Mouse (Mus musculus): ENCODE measurements around the gene Klc2. TPM values are rescaled to one million over a fixed set of nuclear protein-coding genes. Genes with fewer than 3 reads are reported as not detected.

Klc2 gene
- total and polyA plus RNA-seq, 3 experiments: 7.3 to 30.3 TPM; not detected in 1

DNA sequence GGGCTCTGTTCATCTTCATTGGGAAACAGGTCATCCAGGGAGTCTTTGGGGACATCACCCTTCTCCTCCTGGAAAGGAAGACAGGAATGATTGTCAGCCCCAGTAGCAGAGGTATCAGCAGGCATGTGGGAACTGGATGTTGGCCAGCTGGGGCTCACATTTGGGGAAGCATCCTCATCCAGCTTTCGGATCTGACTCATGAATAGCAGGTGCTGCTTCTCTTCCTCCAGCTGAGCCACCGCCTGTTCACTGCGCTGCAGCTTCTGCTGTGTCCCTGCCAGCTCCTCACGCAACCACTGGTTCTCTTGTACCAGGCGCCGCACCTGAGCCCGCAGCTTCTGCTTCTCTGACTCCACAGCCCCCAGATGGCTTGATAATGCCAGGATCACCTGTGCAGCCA, 4.6 kb downstream of the Klc2 start:
- H3K36me3 ChIP-seq (ENCODE audit: control insufficient read depth in 1 of 2, insufficient read depth in 2 of 2, low read length in 2 of 2): no peaks in the 10 kb centered on the region
- peaks cover 0 to 3% of the 10 kb centered on the region in 2 experiments; a peak in 1 of 4 replicates for H3K4me1 ChIP-seq (ENCODE audit: control insufficient read depth in 1 of 2, insufficient read depth in 2 of 2, low read length in 2 of 2)
- H3K27ac ChIP-seq (ENCODE audit: control insufficient read depth, low read depth, low read length): no peak overlapping the region
- no peaks in the 10 kb centered on the region for H3K27me3 ChIP-seq (ENCODE audit: control insufficient read depth in 1 of 2, insufficient read depth in 2 of 2, low read length in 2 of 2)
- no peak overlapping the region for H3K9ac ChIP-seq (ENCODE audit: control insufficient read depth, low read depth, low read length, poor library complexity, severe bottlenecking)
- H3K9me3 ChIP-seq (replicated peaks; ENCODE audit: insufficient read depth, low read length): no peaks in the 10 kb centered on the region
- no peak for DNase-seq (ENCODE audit: low read depth, low spot score)
- H3K4me3 ChIP-seq (ENCODE audit: control insufficient read depth in 1 of 2, insufficient read depth in 1 of 2, low read depth in 2 of 2, low read length in 2 of 2): no peak overlapping the region
- peaks cover 5% of the 10 kb centered on the region; the same call in 1 of the 2 replicates for H3K79me2 ChIP-seq (ENCODE audit: control insufficient read depth, insufficient read depth, low read length, poor library complexity)
- TF ChIP-seq RAD21 (IDR thresholded peaks at IDR 0.05; ENCODE audit: low read depth, low read length) (no peak), ZNF384 (IDR thresholded peaks at IDR 0.05; ENCODE audit: low read depth, low read length) (no peak), ELF1 (IDR thresholded peaks at IDR 0.05; ENCODE audit: low read depth, low read length) (no peak), GABPA (IDR thresholded peaks at IDR 0.05; ENCODE audit: low read depth, low read length) (no peak), MEF2A (IDR thresholded peaks at IDR 0.05; ENCODE audit: extremely low read depth, insufficient replicate concordance, low read depth, low read length, poor library complexity, severe bottlenecking) (no peak), USF2 (IDR thresholded peaks at IDR 0.05; ENCODE audit: borderline replicate concordance in 1 of 2, insufficient read depth in 1 of 2, low read depth in 1 of 2, low read length in 2 of 2) (no peak), JUND (IDR thresholded peaks at IDR 0.05; ENCODE audit: low read depth, low read length) (no peak), EP300 (IDR thresholded peaks at IDR 0.05; ENCODE audit: low read depth in 1 of 2, low read length in 2 of 2) (no peak), GATA1 (IDR thresholded peaks at IDR 0.05; ENCODE audit: low read depth, low read length) (no peak), USF1 (IDR thresholded peaks at IDR 0.05; ENCODE audit: low read depth, low read length) (no peak), POLR2A (IDR thresholded peaks at IDR 0.05; ENCODE audit: control insufficient read depth in 1 of 2, insufficient read depth in 1 of 2, low read depth in 1 of 2, low read length in 2 of 2, poor library complexity in 1 of 2) (no peak), UBTF (IDR thresholded peaks at IDR 0.05; ENCODE audit: borderline replicate concordance, insufficient read depth, low read depth, low read length) (no peak), ZMIZ1 (IDR thresholded peaks at IDR 0.05; ENCODE audit: low read depth, low read length) (no peak), ETS1 (IDR thresholded peaks at IDR 0.05; ENCODE audit: low read depth, low read length) (no peak), CTCF (IDR thresholded peaks at IDR 0.05 in 2 of 3, conservative IDR thresholded peaks at IDR 0.05 in 1 of 3; ENCODE audit: control insufficient read depth in 1 of 3, insufficient read depth in 1 of 3, low read depth in 2 of 3, low read length in 3 of 3, poor library complexity in 1 of 3, severe bottlenecking in 1 of 3) (no peak), TAL1 (IDR thresholded peaks at IDR 0.05; ENCODE audit: low read length) (no peak), NRF1 (IDR thresholded peaks at IDR 0.05; ENCODE audit: insufficient read depth, low read depth, low read length, poor library complexity, severe bottlenecking) (no peak), E2F4 (IDR thresholded peaks at IDR 0.05; ENCODE audit: borderline replicate concordance, low read depth, low read length) (no peak), ZC3H11A (IDR thresholded peaks at IDR 0.05; ENCODE audit: low read depth, low read length) (no peak)

All from MEL (cell line).